Mouse (Mus musculus): Measurements from ENCODE around the gene Spaar. TPM values are rescaled to one million over a fixed set of nuclear protein-coding genes. Genes with fewer than 3 reads are reported as not detected.

Gene Spaar
- polyA plus RNA-seq, 1 experiment from 2014 or later, result 0.20 TPM

- H3K27ac ChIP-seq (ENCODE audit: low read length), result no peak overlapping the region
- H3K4me2 ChIP-seq (replicated peaks; ENCODE audit: low read depth, low read length), result no peak overlapping the region
- H3K4me1 ChIP-seq (ENCODE audit: insufficient read depth, low read length), result no peaks in the 10 kb centered on the region
- no peak for ATAC-seq (ENCODE audit: low FRiP score, low TSS enrichment)
- no peaks in the 10 kb centered on the region for H3K9me3 ChIP-seq (ENCODE audit: low read length)
- H3K27me3 ChIP-seq (ENCODE audit: insufficient read depth, low read length), result no peaks in the 10 kb centered on the region
- 21% methylated on average over 4 of the region's 4 CpGs for WGBS
- H3K9ac ChIP-seq (replicated peaks; ENCODE audit: low read length), result no peak overlapping the region
- H3K36me3 ChIP-seq (ENCODE audit: insufficient read depth, low read length), result no peaks in the 10 kb centered on the region
- H3K4me3 ChIP-seq (ENCODE audit: low read length), result no peak overlapping the region
Measured at GRCm38 (mm10) chr4:43742637-43743036, 12.8 kb downstream of the Spaar start.

- no peaks in the 10 kb centered on the region for H3K36me3 ChIP-seq (ENCODE audit: insufficient read depth, low read length)
- no peaks in the 10 kb centered on the region for H3K4me1 ChIP-seq (ENCODE audit: insufficient read depth, low read length)
- H3K9ac ChIP-seq (replicated peaks; ENCODE audit: low read length), result no peak overlapping the region
- H3K27ac ChIP-seq (ENCODE audit: low read length), result no peak overlapping the region
- ATAC-seq (ENCODE audit: low FRiP score, low TSS enrichment), result no peak
- no peak overlapping the region for H3K4me3 ChIP-seq (ENCODE audit: low read length)
- H3K4me2 ChIP-seq (replicated peaks; ENCODE audit: low read depth, low read length), result no peak overlapping the region
- H3K9me3 ChIP-seq (ENCODE audit: low read length), result no peaks in the 10 kb centered on the region
- WGBS, result 21% methylated on average over 1 of the region's 1 CpGs
- no peaks in the 10 kb centered on the region for H3K27me3 ChIP-seq (ENCODE audit: insufficient read depth, low read length)
Measured at GRCm38 (mm10) chr4:43743099-43743498, 13.3 kb downstream of the Spaar start.

GRCm38 (mm10) chr4:43745187-43745586 is 15.4 kb downstream of the Spaar start:
- Histone ChIP-seq H3K4me3 (ENCODE audit: low read length) (no peak overlapping the region), H3K9me3 (ENCODE audit: low read length) (no peaks in the 10 kb centered on the region), H3K4me2 (replicated peaks; ENCODE audit: low read depth, low read length) (no peak overlapping the region), H3K9ac (replicated peaks; ENCODE audit: low read length) (no peak overlapping the region), H3K36me3 (ENCODE audit: insufficient read depth, low read length) (no peaks in the 10 kb centered on the region), H3K27ac (ENCODE audit: low read length) (no peak overlapping the region), H3K4me1 (ENCODE audit: insufficient read depth, low read length) (no peaks in the 10 kb centered on the region), H3K27me3 (ENCODE audit: insufficient read depth, low read length) (no peaks in the 10 kb centered on the region)
- no peak for ATAC-seq (ENCODE audit: low FRiP score, low TSS enrichment)
- WGBS, result 18% methylated on average over 6 of the region's 6 CpGs

GRCm38 (mm10) chr4:43757213-43757612 is 27.4 kb downstream of the Spaar start:
- H3K27me3 ChIP-seq (ENCODE audit: insufficient read depth, low read length), result no peaks in the 10 kb centered on the region
- H3K27ac ChIP-seq (ENCODE audit: low read length), result no peak overlapping the region
- H3K4me1 ChIP-seq (ENCODE audit: insufficient read depth, low read length), result no peaks in the 10 kb centered on the region
- no peak overlapping the region for H3K4me3 ChIP-seq (ENCODE audit: low read length)
- 75% methylated on average over 6 of the region's 6 CpGs for WGBS
- H3K36me3 ChIP-seq (ENCODE audit: insufficient read depth, low read length), result no peaks in the 10 kb centered on the region
- no peaks in the 10 kb centered on the region for H3K9me3 ChIP-seq (ENCODE audit: low read length)
- no peak overlapping the region for H3K9ac ChIP-seq (replicated peaks; ENCODE audit: low read length)
- no peak for ATAC-seq (ENCODE audit: low FRiP score, low TSS enrichment)
- no peak overlapping the region for H3K4me2 ChIP-seq (replicated peaks; ENCODE audit: low read depth, low read length)

GRCm38 (mm10) chr4:43759571-43760418 is 30.0 kb downstream of the Spaar start:
- Histone ChIP-seq H3K27me3 (ENCODE audit: insufficient read depth, low read length) (no peaks in the 10 kb centered on the region), H3K36me3 (ENCODE audit: insufficient read depth, low read length) (no peaks in the 10 kb centered on the region), H3K9ac (replicated peaks; ENCODE audit: low read length) (no peak overlapping the region), H3K27ac (ENCODE audit: low read length) (no peak overlapping the region), H3K4me3 (ENCODE audit: low read length) (no peak overlapping the region), H3K4me2 (replicated peaks; ENCODE audit: low read depth, low read length) (no peak overlapping the region), H3K9me3 (ENCODE audit: low read length) (no peaks in the 10 kb centered on the region), H3K4me1 (ENCODE audit: insufficient read depth, low read length) (no peaks in the 10 kb centered on the region)
- 72% methylated on average over 21 of the region's 21 CpGs for WGBS
- ATAC-seq (ENCODE audit: low FRiP score, low TSS enrichment), result no peak; the same call in 1 of the 2 replicates

- Histone ChIP-seq H3K4me3 (ENCODE audit: low read length) (no peak overlapping the region), H3K4me2 (replicated peaks; ENCODE audit: low read depth, low read length) (no peak overlapping the region), H3K27ac (ENCODE audit: low read length) (no peak overlapping the region), H3K27me3 (ENCODE audit: insufficient read depth, low read length) (no peaks in the 10 kb centered on the region), H3K36me3 (ENCODE audit: insufficient read depth, low read length) (no peaks in the 10 kb centered on the region), H3K4me1 (ENCODE audit: insufficient read depth, low read length) (no peaks in the 10 kb centered on the region), H3K9ac (replicated peaks; ENCODE audit: low read length) (no peak overlapping the region), H3K9me3 (ENCODE audit: low read length) (no peaks in the 10 kb centered on the region)
- WGBS, result 82% methylated on average over 10 of the region's 10 CpGs
- ATAC-seq (ENCODE audit: low FRiP score, low TSS enrichment), result no peak
Measured at GRCm38 (mm10) chr4:43760460-43760859, 30.6 kb downstream of the Spaar start.

GRCm38 (mm10) chr4:43761336-43761735 is 31.5 kb downstream of the Spaar start:
- WGBS, result 81% methylated on average over 2 of the region's 2 CpGs
- no peak for ATAC-seq (ENCODE audit: low FRiP score, low TSS enrichment)
- Histone ChIP-seq H3K9me3 (ENCODE audit: low read length) (no peaks in the 10 kb centered on the region), H3K4me2 (replicated peaks; ENCODE audit: low read depth, low read length) (no peak overlapping the region), H3K27ac (ENCODE audit: low read length) (no peak overlapping the region), H3K36me3 (ENCODE audit: insufficient read depth, low read length) (no peaks in the 10 kb centered on the region), H3K27me3 (ENCODE audit: insufficient read depth, low read length) (no peaks in the 10 kb centered on the region), H3K4me3 (ENCODE audit: low read length) (no peak overlapping the region), H3K9ac (replicated peaks; ENCODE audit: low read length) (no peak overlapping the region), H3K4me1 (ENCODE audit: insufficient read depth, low read length) (no peaks in the 10 kb centered on the region)

- Histone ChIP-seq H3K9ac (replicated peaks; ENCODE audit: low read length) (no peak overlapping the region), H3K36me3 (ENCODE audit: insufficient read depth, low read length) (no peaks in the 10 kb centered on the region), H3K27me3 (ENCODE audit: insufficient read depth, low read length) (no peaks in the 10 kb centered on the region), H3K4me3 (ENCODE audit: low read length) (no peak overlapping the region), H3K9me3 (ENCODE audit: low read length) (no peaks in the 10 kb centered on the region), H3K4me2 (replicated peaks; ENCODE audit: low read depth, low read length) (no peak overlapping the region), H3K4me1 (ENCODE audit: insufficient read depth, low read length) (no peaks in the 10 kb centered on the region), H3K27ac (ENCODE audit: low read length) (no peak overlapping the region)
- 21% methylated on average over 7 of the region's 7 CpGs for WGBS
- no peak for ATAC-seq (ENCODE audit: low FRiP score, low TSS enrichment)
Measured at GRCm38 (mm10) chr4:43763410-43763809, 33.6 kb downstream of the Spaar start.

GRCm38 (mm10) chr4:43768341-43768740 is 38.5 kb downstream of the Spaar start:
- H3K27me3 ChIP-seq (ENCODE audit: insufficient read depth, low read length), result no peaks in the 10 kb centered on the region
- H3K36me3 ChIP-seq (ENCODE audit: insufficient read depth, low read length), result no peaks in the 10 kb centered on the region
- no peaks in the 10 kb centered on the region for H3K9me3 ChIP-seq (ENCODE audit: low read length)
- H3K4me2 ChIP-seq (replicated peaks; ENCODE audit: low read depth, low read length), result no peak overlapping the region
- H3K4me3 ChIP-seq (ENCODE audit: low read length), result no peak overlapping the region
- 84% methylated on average over 5 of the region's 5 CpGs for WGBS
- H3K9ac ChIP-seq (replicated peaks; ENCODE audit: low read length), result no peak overlapping the region
- ATAC-seq (ENCODE audit: low FRiP score, low TSS enrichment), result no peak
- no peak overlapping the region for H3K27ac ChIP-seq (ENCODE audit: low read length)
- H3K4me1 ChIP-seq (ENCODE audit: insufficient read depth, low read length), result no peaks in the 10 kb centered on the region

- no peak for ATAC-seq (ENCODE audit: low FRiP score, low TSS enrichment)
- no peaks in the 10 kb centered on the region for H3K36me3 ChIP-seq (ENCODE audit: insufficient read depth, low read length)
- H3K4me3 ChIP-seq (ENCODE audit: low read length), result no peak overlapping the region
- H3K27me3 ChIP-seq (ENCODE audit: insufficient read depth, low read length), result no peaks in the 10 kb centered on the region
- H3K9me3 ChIP-seq (ENCODE audit: low read length), result no peaks in the 10 kb centered on the region
- no peak overlapping the region for H3K9ac ChIP-seq (replicated peaks; ENCODE audit: low read length)
- WGBS, result 94% methylated on average over 2 of the region's 2 CpGs
- no peak overlapping the region for H3K4me2 ChIP-seq (replicated peaks; ENCODE audit: low read depth, low read length)
- no peaks in the 10 kb centered on the region for H3K4me1 ChIP-seq (ENCODE audit: insufficient read depth, low read length)
- no peak overlapping the region for H3K27ac ChIP-seq (ENCODE audit: low read length)
Measured at GRCm38 (mm10) chr4:43769374-43769773, 39.5 kb downstream of the Spaar start.

Data from kidney, embryonic 16.5 days (tissue).